Mouse (Mus musculus) small intestine, adult 2 months (tissue): ENCODE measurements at regions not wholly inside any gene's neighbourhood (a gene's known extent, or its start where the extent isn't known, plus 50 kb on each side); places are given as distances from the start of the nearest gene placed in this dataset.

Experiments
- CTCF ChIP-seq: fragments of 200-500 bp; IDR thresholded peaks from 2 replicates; pipeline ENCODE4 v1.5.1; 2012; ENCODE audit warnings: low read depth, mild to moderate bottlenecking, control low read depth, inconsistent platforms, low read length, moderate library complexity, mixed read lengths; ENCODE audit not compliant: insufficient replicate concordance, insufficient read length; ENCODE audit errors: extremely low read depth
- POLR2A ChIP-seq: fragments of 200-500 bp; IDR thresholded peaks from 2 replicates; pipeline ENCODE4 v1.6.1; 2012; ENCODE audit warnings: low read depth, mild to moderate bottlenecking, control low read depth, inconsistent platforms, low read length, moderate library complexity

GRCm38 (mm10) chr6:140297969-140298554 is 125.8 kb upstream of the Plekha5 start:
- TF ChIP-seq CTCF: no peak
- TF ChIP-seq POLR2A: no peak
